Mouse (Mus musculus) hindbrain, embryonic 12.5 days (tissue): ENCODE results near the gene Zbtb11. TPM values are rescaled to one million over a fixed set of nuclear protein-coding genes. Genes with fewer than 3 reads are reported as not detected.

Experiments
- ATAC-seq: fragments of 200-750 bp; cut with Nextera tagmentation; 2 replicates; pipeline ENCODE4 v1.8.0; 2017; ENCODE audit warnings: moderate TSS enrichment; ENCODE audit not compliant: low FRiP score
- H3K27ac ChIP-seq: fragments of 300-500 bp; sonication (generic); 2 replicates; pipeline ENCODE4 v1.5.1; 2016; ENCODE audit warnings: mild to moderate bottlenecking
- H3K27me3 ChIP-seq: fragments of 300-500 bp; sonication (generic); 2 replicates; pipeline ENCODE4 v1.6.1; 2016; ENCODE audit warnings: mild to moderate bottlenecking
- H3K36me3 ChIP-seq: fragments of 300-500 bp; sonication (generic); 2 replicates; pipeline ENCODE4 v1.6.1; 2016; ENCODE audit warnings: mild to moderate bottlenecking
- H3K4me1 ChIP-seq: fragments of 300-500 bp; sonication (generic); 2 replicates; pipeline ENCODE4 v1.6.1; 2016
- H3K4me2 ChIP-seq: fragments of 300-500 bp; sonication (generic); replicated peaks from 2 replicates; pipeline ENCODE4 v1.6.1; 2016; ENCODE audit warnings: mild to moderate bottlenecking
- H3K4me3 ChIP-seq: fragments of 300-500 bp; sonication (generic); 2 replicates; pipeline ENCODE4 v1.5.1; 2016; ENCODE audit warnings: mild to moderate bottlenecking
- H3K9ac ChIP-seq: fragments of 300-500 bp; sonication (generic); 2 replicates; pipeline ENCODE4 v1.6.1; 2016; ENCODE audit warnings: mild to moderate bottlenecking, moderate library complexity
- H3K9me3 ChIP-seq: fragments of 300-500 bp; sonication (generic); replicated peaks from 2 replicates; pipeline ENCODE4 v1.6.1; 2016; ENCODE audit warnings: mild to moderate bottlenecking
- WGBS: fragments of 180-500 bp; shearing (Covaris S2); methylation state at CpG from one replicate; pipeline ENCODE4 v1.1.7; 2016; 5-methylcytosine and 5-hydroxymethylcytosine counted together
- polyA plus RNA-seq: library from polyadenylated mRNA; unstranded; fragments of >200 nt; fragmentation: Nextera tagmentation; extraction: Ambion mirVana; gene quantifications from 2 replicates; pipeline ENCODE4 v1.2.1, GENCODE M21; 2016

Zbtb11 gene
- polyA plus RNA-seq, 1 experiment from 2014 or later, result 20.8 TPM

DNA sequence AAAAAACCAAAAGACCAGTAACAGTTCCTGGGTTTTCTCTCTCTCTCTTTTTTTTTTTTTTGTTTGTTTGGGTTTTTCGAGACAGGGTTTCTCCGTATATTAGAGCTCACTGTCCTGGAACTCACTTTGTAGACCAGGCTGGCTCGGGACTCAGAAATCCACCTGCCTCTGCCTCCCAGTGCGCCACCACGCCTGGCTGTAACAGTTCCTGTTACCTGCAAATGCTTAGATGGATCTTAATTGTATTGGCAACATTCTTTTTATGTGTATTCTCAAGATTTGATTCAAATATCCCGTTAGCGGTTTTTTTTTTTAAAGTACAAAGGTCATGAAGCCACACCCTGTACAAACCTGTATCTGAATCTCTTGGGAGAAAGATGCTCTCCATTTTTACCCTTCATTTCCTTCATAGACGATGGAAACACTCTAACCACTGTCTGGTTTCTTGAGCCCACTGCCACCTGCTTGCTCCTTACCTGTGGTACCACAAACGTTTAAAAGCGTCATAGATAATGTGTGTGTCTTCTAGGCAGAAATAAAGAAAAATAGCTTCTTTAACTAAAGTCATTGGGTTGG lies 969 bp upstream of the Zbtb11 start:
- Histone ChIP-seq H3K9me3 (no peaks in the 10 kb centered on the region), H3K4me2 (peak overlapping the region; percentile 78), H3K27me3 (no peaks in the 10 kb centered on the region), H3K27ac (no peak overlapping the region; the same call in 1 of the 2 replicates), H3K36me3 (peaks cover 39% of the 10 kb centered on the region), H3K4me3 (peak overlapping the region; percentile 97), H3K4me1 (peaks cover 16% of the 10 kb centered on the region), H3K9ac (peak overlapping the region; percentile 8; the same call in 1 of the 2 replicates)
- WGBS, result 56% methylated on average over 10 of the region's 10 CpGs
- no peak for ATAC-seq

DNA sequence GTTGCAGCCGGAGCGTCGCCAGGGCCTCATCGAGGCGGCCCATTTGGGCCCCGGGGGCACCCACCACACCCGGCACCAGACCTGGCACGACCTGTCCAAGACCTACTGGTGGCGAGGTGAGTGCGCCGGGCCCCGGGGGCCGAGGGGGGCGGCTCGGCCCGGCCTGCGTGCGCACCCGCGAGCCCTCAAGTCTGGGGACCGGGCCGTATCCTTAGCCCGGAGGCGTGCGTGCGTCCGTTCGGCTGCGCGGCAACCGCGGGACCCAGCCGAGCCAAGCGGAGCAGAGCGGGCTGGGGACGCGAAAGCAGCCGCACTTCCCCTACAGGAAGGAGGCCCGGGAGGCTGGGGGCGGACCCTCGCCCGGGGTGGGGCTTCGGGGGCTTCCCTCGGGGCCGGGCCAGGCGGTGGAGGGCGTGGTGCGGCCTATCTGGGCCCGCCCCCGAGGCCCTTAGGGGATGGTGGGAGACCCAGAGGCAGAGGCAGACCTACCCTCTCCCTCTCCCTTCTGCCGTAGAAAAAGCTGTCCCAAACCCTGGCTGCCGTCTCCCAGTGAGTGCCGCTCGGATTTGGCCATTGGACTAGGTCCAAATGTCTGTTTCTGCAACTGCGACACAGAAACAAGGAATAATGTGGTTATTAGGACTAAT lies 696 bp downstream of the Zbtb11 start:
- Histone ChIP-seq H3K36me3 (peaks cover 34% of the 10 kb centered on the region), H3K4me3 (peak overlapping the region; percentile 97), H3K9ac (peak overlapping the region; percentile 95), H3K4me1 (peaks cover 16% of the 10 kb centered on the region), H3K27me3 (no peaks in the 10 kb centered on the region), H3K9me3 (no peaks in the 10 kb centered on the region), H3K4me2 (peak overlapping the region; percentile 78), H3K27ac (peak overlapping the region; percentile 83)
- WGBS, result 1% methylated on average over 44 of the region's 55 CpGs
- ATAC-seq, result peak; percentile 77

DNA sequence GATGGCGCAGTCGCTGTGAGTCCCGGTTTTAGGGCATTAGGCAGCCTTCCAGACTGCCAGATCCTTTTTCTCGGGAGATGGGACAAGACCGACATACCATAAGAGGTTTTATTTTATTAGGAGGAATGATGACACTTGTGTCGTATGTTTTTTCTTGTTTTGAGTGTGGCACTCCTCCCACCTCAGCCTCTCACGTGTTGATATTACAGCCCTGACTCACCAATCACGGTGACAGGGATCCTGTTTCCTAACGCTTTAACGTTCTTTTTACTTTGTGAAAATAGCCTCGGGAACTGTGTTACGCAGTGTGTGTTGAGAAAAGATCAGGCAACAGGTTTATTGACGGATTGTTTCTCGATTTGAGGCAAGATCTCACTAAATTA lies 1.2 kb downstream of the Zbtb11 start:
- Histone ChIP-seq H3K4me1 (peaks cover 16% of the 10 kb centered on the region), H3K9ac (peak overlapping the region; percentile 95), H3K27ac (peak overlapping the region; percentile 83; the same call in 1 of the 2 replicates), H3K4me2 (peak overlapping the region; percentile 78), H3K27me3 (no peaks in the 10 kb centered on the region), H3K36me3 (peaks cover 28% of the 10 kb centered on the region), H3K4me3 (peak overlapping the region; percentile 97), H3K9me3 (no peaks in the 10 kb centered on the region)
- no peak; the same call in 1 of the 2 replicates for ATAC-seq
- WGBS, result 10% methylated on average over 14 of the region's 14 CpGs

DNA sequence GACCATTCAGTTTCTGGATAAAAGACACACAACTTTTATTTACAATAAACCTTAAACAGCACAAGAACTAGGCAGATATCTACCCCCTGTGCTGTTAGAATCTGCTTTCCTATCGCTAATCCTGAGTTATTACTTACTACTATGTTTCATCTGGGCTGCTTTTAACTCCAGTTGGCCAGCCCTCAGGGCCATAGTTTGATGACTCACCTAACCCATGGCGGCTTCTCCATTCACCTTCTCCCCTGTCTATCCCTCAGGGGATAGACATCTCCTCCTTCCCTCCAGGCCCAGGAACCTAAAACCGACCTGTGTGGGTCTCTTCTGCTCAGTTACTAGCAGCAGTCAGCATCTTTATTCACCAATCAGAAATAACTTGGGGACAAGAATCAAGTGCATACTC lies 12.3 kb downstream of the Zbtb11 start:
- Histone ChIP-seq H3K36me3 (peaks cover 37% of the 10 kb centered on the region), H3K4me2 (no peak overlapping the region), H3K4me3 (no peak overlapping the region), H3K4me1 (no peaks in the 10 kb centered on the region), H3K27ac (no peak overlapping the region), H3K9ac (no peak overlapping the region), H3K9me3 (no peaks in the 10 kb centered on the region), H3K27me3 (no peaks in the 10 kb centered on the region)
- WGBS, result 91% methylated on average over 3 of the region's 3 CpGs
- ATAC-seq, result no peak

DNA sequence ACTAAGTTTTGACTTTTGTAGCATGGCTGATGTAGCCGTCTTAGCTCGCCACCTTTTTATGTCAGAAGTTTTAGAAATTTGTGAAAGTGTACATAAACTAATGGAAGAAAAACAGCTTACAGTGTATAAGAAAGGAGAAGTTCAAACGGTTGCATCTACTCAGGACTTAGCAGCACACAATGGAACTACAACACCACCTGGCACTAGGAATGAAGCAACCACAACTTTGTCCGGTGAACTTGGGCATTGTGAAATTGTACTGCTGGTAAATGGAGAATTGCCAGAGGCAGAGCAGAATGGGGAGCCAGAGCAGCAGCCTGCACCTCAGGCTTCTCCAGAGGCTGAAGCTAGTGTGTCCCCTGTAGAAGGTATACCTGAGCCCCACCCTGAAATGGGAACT lies 16.6 kb downstream of the Zbtb11 start:
- WGBS, result 95% methylated on average over 4 of the region's 4 CpGs
- peaks cover 31% of the 10 kb centered on the region for H3K36me3 ChIP-seq
- H3K27ac ChIP-seq, result no peak overlapping the region

DNA sequence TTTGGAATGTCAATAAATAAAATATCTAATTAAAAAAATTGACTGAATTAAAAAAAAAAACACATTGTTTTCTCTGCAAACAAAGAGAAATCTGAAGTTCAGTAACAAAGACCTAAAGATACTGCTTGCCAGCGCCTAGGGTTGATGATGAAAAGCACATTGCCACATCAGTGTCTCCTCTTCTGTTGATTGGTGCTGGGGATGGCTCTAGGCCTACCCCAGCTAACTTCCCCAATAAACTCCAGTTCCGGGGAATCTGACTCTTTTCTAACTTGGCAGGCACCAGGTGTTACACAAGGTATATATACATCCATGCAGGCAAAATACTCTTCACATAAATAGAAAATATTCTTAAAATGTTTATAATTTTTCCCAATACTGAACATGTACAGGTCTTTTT lies 20.6 kb downstream of the Zbtb11 start:
- WGBS, result 93% methylated on average over 2 of the region's 2 CpGs
- peaks cover 35% of the 10 kb centered on the region for H3K36me3 ChIP-seq

More for the DNA sequence above, 16.6 kb downstream of the Zbtb11 start:
- H3K9ac ChIP-seq, result no peak overlapping the region
- no peaks in the 10 kb centered on the region for H3K4me1 ChIP-seq
- no peak overlapping the region for H3K4me3 ChIP-seq
- ATAC-seq, result no peak
- H3K27me3 ChIP-seq, result no peaks in the 10 kb centered on the region
- no peak overlapping the region for H3K4me2 ChIP-seq
- no peaks in the 10 kb centered on the region for H3K9me3 ChIP-seq

DNA sequence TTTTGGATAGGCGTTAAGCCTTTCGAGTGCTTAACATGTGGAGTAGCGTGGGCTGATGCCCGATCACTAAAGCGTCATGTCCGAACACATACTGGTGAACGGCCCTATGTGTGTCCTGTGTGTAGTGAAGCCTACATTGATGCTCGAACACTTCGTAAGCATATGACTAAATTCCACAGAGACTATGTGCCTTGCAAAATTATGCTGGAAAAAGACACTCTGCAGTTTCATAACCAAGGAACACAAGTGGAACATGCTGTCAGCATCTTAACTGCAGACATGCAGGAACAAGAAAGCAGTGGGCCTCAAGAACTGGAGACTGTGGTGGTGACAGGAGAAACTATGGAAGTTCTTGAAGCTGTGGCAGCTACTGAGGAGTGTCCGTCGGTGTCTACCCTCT lies 33.1 kb downstream of the Zbtb11 start:
- 95% methylated on average over 11 of the region's 11 CpGs for WGBS
- Histone ChIP-seq H3K9ac (no peak overlapping the region), H3K4me1 (no peaks in the 10 kb centered on the region), H3K4me2 (no peak overlapping the region), H3K27ac (no peak overlapping the region), H3K4me3 (no peak overlapping the region), H3K27me3 (no peaks in the 10 kb centered on the region), H3K9me3 (no peaks in the 10 kb centered on the region), H3K36me3 (peaks cover 51% of the 10 kb centered on the region)
- ATAC-seq, result no peak

More for the DNA sequence above, 20.6 kb downstream of the Zbtb11 start:
- Histone ChIP-seq H3K9me3 (no peaks in the 10 kb centered on the region), H3K27ac (no peak overlapping the region), H3K9ac (no peak overlapping the region), H3K4me2 (no peak overlapping the region), H3K4me1 (no peaks in the 10 kb centered on the region), H3K27me3 (no peaks in the 10 kb centered on the region), H3K4me3 (no peak overlapping the region)
- no peak for ATAC-seq

DNA sequence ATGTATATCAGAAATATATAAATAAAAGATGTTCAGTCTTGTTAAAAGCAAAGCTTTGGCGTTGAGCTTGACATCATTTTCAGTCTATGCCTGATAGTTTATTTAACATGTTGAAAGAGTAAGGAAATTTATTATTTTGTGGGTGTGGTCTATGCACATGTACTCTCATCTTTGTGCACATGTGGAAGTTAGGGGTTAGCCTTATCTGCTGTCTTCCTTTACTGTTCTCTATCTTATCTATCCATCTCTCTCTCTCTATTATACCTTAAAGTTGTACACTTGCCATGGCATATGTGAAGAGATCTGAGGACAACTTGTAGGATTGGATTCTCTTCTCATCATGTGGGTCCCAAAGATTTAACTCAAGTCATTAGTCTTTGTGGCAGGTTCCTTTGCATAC lies 35.2 kb downstream of the Zbtb11 start:
- no peak for ATAC-seq
- H3K27me3 ChIP-seq, result no peaks in the 10 kb centered on the region
- H3K4me2 ChIP-seq, result no peak overlapping the region
- H3K4me3 ChIP-seq, result no peak overlapping the region
- peaks cover 42% of the 10 kb centered on the region for H3K36me3 ChIP-seq
- WGBS, result 97% methylated on average over 1 of the region's 1 CpGs
- H3K27ac ChIP-seq, result no peak overlapping the region
- no peaks in the 10 kb centered on the region for H3K9me3 ChIP-seq
- no peaks in the 10 kb centered on the region for H3K4me1 ChIP-seq
- no peak overlapping the region for H3K9ac ChIP-seq

DNA sequence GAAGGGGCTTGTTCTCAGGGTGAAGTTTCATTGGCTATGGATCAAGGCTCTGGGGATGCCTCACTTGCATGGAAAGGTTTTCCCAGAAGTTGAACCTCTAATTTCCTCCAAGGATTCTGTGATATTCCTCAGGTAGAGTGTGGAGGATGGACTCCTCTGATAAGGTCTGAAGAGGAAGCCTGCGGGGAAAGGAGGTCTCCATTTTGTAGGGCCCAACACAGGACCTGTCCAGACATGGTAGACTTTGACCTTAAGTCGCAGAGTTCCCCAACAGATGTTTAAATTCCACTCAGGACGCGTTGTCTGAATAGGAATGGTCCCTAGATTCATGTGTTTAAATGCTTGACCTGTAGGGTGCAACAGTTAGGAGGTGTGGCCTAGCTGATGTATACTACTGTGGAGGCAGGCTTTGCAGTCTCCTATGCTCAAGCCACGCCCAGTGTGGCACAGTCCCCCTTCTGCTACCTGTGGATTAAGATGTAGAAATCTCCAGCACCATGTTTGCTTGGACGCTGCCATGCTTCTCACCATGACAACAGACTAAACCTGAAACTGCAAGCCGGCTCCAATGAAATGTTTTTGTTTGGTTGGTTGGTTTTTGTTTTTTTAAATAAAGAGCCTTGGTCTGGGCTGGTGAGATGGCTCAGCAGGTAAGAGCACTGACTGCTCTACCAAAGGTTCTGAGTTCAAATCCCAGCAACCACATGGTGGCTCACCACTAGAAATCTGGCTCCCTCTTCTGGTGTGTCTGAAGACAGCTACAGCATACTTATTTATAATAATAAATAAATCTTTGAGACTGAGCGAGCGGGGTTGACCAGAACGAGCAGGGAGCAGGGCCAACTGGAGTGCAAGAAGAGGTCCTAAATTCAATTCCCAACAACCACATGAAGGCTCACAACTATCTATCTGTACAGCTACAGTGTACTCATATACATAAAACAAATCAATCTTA lies 39.4 kb downstream of the Zbtb11 start:
- Histone ChIP-seq H3K36me3 (peaks cover 35% of the 10 kb centered on the region), H3K4me1 (no peaks in the 10 kb centered on the region), H3K4me2 (no peak overlapping the region), H3K4me3 (no peak overlapping the region), H3K9me3 (0 out of 2 replicates have a peak, but pooled peaks cover 4% of the 10 kb centered on the region), H3K27me3 (no peaks in the 10 kb centered on the region), H3K9ac (no peak overlapping the region), H3K27ac (no peak overlapping the region)
- ATAC-seq, result no peak
- 90% methylated on average over 10 of the region's 10 CpGs for WGBS

DNA sequence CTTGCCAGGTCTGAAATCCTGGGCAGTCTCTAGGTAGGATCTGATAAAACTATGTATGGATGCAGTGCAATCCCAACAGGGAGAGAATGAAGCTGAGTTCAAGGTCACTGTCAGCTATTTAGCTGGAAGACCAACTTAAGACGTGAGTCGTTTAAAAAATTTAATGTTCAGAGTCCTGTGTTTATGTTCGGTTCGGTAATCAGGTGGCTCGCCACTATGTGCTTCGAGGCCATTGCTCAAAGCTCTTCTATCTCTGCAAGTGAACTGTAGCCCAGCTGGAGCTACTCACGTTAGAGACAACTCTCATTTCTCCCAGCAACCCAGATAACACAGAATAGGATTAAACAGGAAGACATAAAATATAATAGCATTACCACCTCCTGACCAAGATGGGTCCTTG lies 40.4 kb downstream of the Zbtb11 start:
- Histone ChIP-seq H3K36me3 (peaks cover 42% of the 10 kb centered on the region), H3K9me3 (0 out of 2 replicates have a peak, but pooled peaks cover 4% of the 10 kb centered on the region), H3K9ac (no peak overlapping the region), H3K4me3 (no peak overlapping the region), H3K27ac (no peak overlapping the region), H3K27me3 (no peaks in the 10 kb centered on the region), H3K4me1 (no peaks in the 10 kb centered on the region), H3K4me2 (no peak overlapping the region)
- ATAC-seq, result no peak
- WGBS, result 87% methylated on average over 7 of the region's 7 CpGs

DNA sequence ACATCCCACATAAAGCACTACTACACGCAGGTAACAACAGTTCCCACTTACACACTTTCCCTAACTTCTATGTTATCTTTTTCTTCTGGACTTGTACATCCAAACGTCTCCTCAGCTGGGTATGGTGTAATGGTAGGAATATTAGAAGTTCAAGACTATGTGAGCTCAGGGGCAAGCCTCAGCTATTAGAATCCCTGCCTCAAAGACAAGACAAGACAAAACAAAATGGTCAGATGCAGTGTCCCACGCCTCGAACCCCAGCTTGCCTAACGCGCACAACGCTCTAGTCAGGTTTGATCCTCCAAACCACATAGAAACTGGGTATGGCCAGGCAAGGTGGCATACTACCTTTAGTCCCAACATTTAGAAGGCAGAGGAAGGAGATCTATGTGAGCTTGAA lies 46.0 kb downstream of the Zbtb11 start:
- Histone ChIP-seq H3K27me3 (no peaks in the 10 kb centered on the region), H3K36me3 (peaks cover 52% of the 10 kb centered on the region), H3K27ac (no peak overlapping the region), H3K9me3 (0 out of 2 replicates have a peak, but pooled peaks cover 4% of the 10 kb centered on the region), H3K4me3 (no peak overlapping the region), H3K9ac (no peak overlapping the region), H3K4me2 (no peak overlapping the region), H3K4me1 (no peaks in the 10 kb centered on the region)
- WGBS, result 95% methylated on average over 7 of the region's 7 CpGs
- ATAC-seq, result no peak
